Mouse (Mus musculus): ENCODE measurements around the gene Crlf1.

DNA sequence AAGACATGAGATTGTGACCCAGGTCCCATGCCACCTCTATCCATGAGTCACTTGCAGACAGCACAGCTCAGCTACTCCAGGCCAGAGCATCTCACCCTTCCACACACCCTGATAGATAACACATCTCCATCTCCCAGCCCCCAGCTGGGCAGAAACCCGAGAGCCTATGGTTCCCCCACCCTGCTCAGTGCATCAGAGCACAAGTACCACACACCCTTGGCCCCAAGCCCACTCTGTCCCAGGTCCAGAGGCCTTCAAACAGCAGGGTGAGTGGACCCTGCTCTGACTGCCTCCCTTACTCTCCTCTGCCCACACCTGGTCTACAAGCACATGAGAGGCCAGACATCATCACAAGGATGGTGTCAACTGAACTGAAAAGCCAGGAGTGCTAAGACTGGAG lies 25.1 kb upstream of the Crlf1 start:
- no peak for TF ChIP-seq NRF1 (IDR thresholded peaks at IDR 0.05; ENCODE audit: insufficient read depth, low read depth, low read length, poor library complexity, severe bottlenecking)
- TF ChIP-seq MAFK (IDR thresholded peaks at IDR 0.05; ENCODE audit: borderline replicate concordance, low read depth, low read length) = no peak
- no peak for TF ChIP-seq CTCF (IDR thresholded peaks at IDR 0.05 in 2 of 3, conservative IDR thresholded peaks at IDR 0.05 in 1 of 3; ENCODE audit: control insufficient read depth in 1 of 3, insufficient read depth in 1 of 3, low read depth in 2 of 3, low read length in 3 of 3, poor library complexity in 1 of 3, severe bottlenecking in 1 of 3)
- TF ChIP-seq POLR2A (IDR thresholded peaks at IDR 0.05; ENCODE audit: control insufficient read depth in 1 of 2, insufficient read depth in 1 of 2, low read depth in 1 of 2, low read length in 2 of 2, poor library complexity in 1 of 2) = no peak

All from MEL (cell line).